In genomic region chr7:136062658-136063057, GRCm38 (mm10) we compare ENCODE assay signal across 17 mouse cellular contexts.
"Had no signal": no experiment of that assay in that cellular context is flagged by ENCODE, and none has a peak within 500 bp of the region (broad histone marks: within the 10 kb centered on the region; RNA-seq: fewer than 3 reads in every experiment).

No protein-coding gene starts in this region.

- DNase-seq: kidney, adult 2 months; kidney, postnatal 25 days; liver, postnatal 0 days; lung, embryonic 14.5 days; thymus, adult 2 months; thymus, postnatal 14 days; thymus, postnatal 4 days had no signal

- H3K9ac ChIP-seq: limb, embryonic 15.5 days; liver, embryonic 14.5 days; liver, postnatal 0 days; lung, embryonic 14.5 days; midbrain, embryonic 13.5 days; neural tube, embryonic 12.5 days had no signal

- H3K9me3 ChIP-seq: limb, embryonic 15.5 days; midbrain, embryonic 13.5 days; neural tube, embryonic 12.5 days had no signal

- H3K4me2 ChIP-seq: limb, embryonic 15.5 days; liver, embryonic 11.5 days; lung, embryonic 14.5 days; midbrain, embryonic 13.5 days; neural tube, embryonic 12.5 days had no signal

- ATAC-seq: intestine, postnatal 0 days; liver, postnatal 0 days; lung, postnatal 0 days; midbrain, embryonic 13.5 days had no signal

- H3K4me3 ChIP-seq: limb, embryonic 15.5 days; midbrain, embryonic 13.5 days; neural tube, embryonic 12.5 days had no signal

- H3K36me3 ChIP-seq: limb, embryonic 15.5 days; midbrain, embryonic 13.5 days; neural tube, embryonic 12.5 days had no signal

- H3K27ac ChIP-seq: kidney, postnatal 0 days; limb, embryonic 15.5 days; liver, embryonic 14.5 days; macrophage; midbrain, embryonic 13.5 days; neural tube, embryonic 12.5 days; stomach, postnatal 0 days had no signal

- H3K27me3 ChIP-seq: neural tube, embryonic 12.5 days had no signal
